Mouse (Mus musculus) cerebellum, adult 8-10 months (tissue): ENCODE measurements around the gene Slc6a18.
A peak's percentile ranks its signal among the peaks of the same experiment; 100 is the strongest.

Experiments
- DNase-seq: peaks from one replicate; pipeline ENCODE4 v3.0.0; 2022

The Slc6a18 gene

GRCm38 (mm10) chr13:73684412-73684811, 6.6 kb upstream of the Slc6a18 start:
- no peak for DNase-seq

GRCm38 (mm10) chr13:73683682-73684081, 5.9 kb upstream of the Slc6a18 start:
- DNase-seq = no peak

GRCm38 (mm10) chr13:73682226-73682625, 4.4 kb upstream of the Slc6a18 start:
- DNase-seq = no peak

- DNase-seq = no peak
These were observed 2.6 kb upstream of the Slc6a18 start for GRCm38 (mm10) chr13:73680394-73680793.

GRCm38 (mm10) chr13:73679311-73679710, 1.5 kb upstream of the Slc6a18 start:
- DNase-seq = no peak

- DNase-seq = no peak
These were observed 2.7 kb downstream of the Slc6a18 start for GRCm38 (mm10) chr13:73675161-73675560.

- no peak for DNase-seq
These were observed 17.6 kb downstream of the Slc6a18 start for GRCm38 (mm10) chr13:73660163-73660695.

- no peak for DNase-seq
These were observed 18.9 kb downstream of the Slc6a18 start for GRCm38 (mm10) chr13:73658953-73659352.

GRCm38 (mm10) chr13:73654976-73655375, 22.8 kb downstream of the Slc6a18 start:
- DNase-seq = no peak

- no peak for DNase-seq
These were observed 24.6 kb downstream of the Slc6a18 start for GRCm38 (mm10) chr13:73653266-73653665.

- DNase-seq = peak; percentile 3
These were observed 31.3 kb downstream of the Slc6a18 start for GRCm38 (mm10) chr13:73646397-73647087.

- no peak for DNase-seq
These were observed 36.5 kb downstream of the Slc6a18 start for GRCm38 (mm10) chr13:73641296-73641695.

- no peak for DNase-seq
These were observed 40.0 kb downstream of the Slc6a18 start for GRCm38 (mm10) chr13:73637826-73638225.

GRCm38 (mm10) chr13:73631837-73632236, 46.0 kb downstream of the Slc6a18 start:
- DNase-seq = no peak

- DNase-seq = no peak
These were observed 49.2 kb downstream of the Slc6a18 start for GRCm38 (mm10) chr13:73628586-73629113.

- peak; percentile 24 for DNase-seq
These were observed 50.9 kb downstream of the Slc6a18 start, which contains the start of gene Tert for GRCm38 (mm10) chr13:73626745-73627549. Tert (plus strand) TSS chr13:73626911.

GRCm38 (mm10) chr13:73626410-73626744, 51.4 kb downstream of the Slc6a18 start:
- DNase-seq = no peak

- no peak for DNase-seq
These were observed 57.2 kb downstream of the Slc6a18 start for GRCm38 (mm10) chr13:73620637-73621036.

GRCm38 (mm10) chr13:73618406-73618805, 59.4 kb downstream of the Slc6a18 start:
- DNase-seq = no peak
